Mouse (Mus musculus) urinary bladder, adult 18-20 months (tissue): ENCODE data around the gene Hira.
"Not testable (repeated sequence)": the region's sequence is repeated elsewhere in the genome, so short reads cannot be mapped to it uniquely, and the experiment has no call there.

Source experiments
- DNase-seq, 2 experiments: peaks; one replicate each; pipeline ENCODE4 v3.0.0; 2022; ENCODE audit warnings: low spot score in 2 of 2, mixed read lengths in 2 of 2

The Hira gene

GRCm38 (mm10) chr16:18876442-18877308 lies at the start of gene Hira, which contains the start of gene Mrpl40:
TSS of gene Hira (plus strand) at chr16:18877037.
TSS of gene Mrpl40 (minus strand) at chr16:18876862.
- peak; percentile 94 to 96 for DNase-seq

GRCm38 (mm10) chr16:18828630-18829029 lies 48.2 kb upstream of the Hira start:
- no peak for DNase-seq

GRCm38 (mm10) chr16:18829102-18829501 lies 47.7 kb upstream of the Hira start:
- no peak for DNase-seq

- no peak for DNase-seq
Measured at GRCm38 (mm10) chr16:18833486-18833885, 43.4 kb upstream of the Hira start.

- DNase-seq = no peak
Measured at GRCm38 (mm10) chr16:18836073-18836467, 40.8 kb upstream of the Hira start.

GRCm38 (mm10) chr16:18836468-18837208 lies 40.2 kb upstream of the Hira start, which contains the start of the genes 2510002D24Rik and Gm28539:
TSS of gene 2510002D24Rik (plus strand) at chr16:18836578.
TSS of gene Gm28539 (plus strand) at chr16:18836584.
- DNase-seq = peak; percentile 90 to 96

- no peak for DNase-seq
Measured at GRCm38 (mm10) chr16:18838346-18838745, 38.5 kb upstream of the Hira start.

GRCm38 (mm10) chr16:18846301-18846820 lies 30.5 kb upstream of the Hira start:
- no peak for DNase-seq

GRCm38 (mm10) chr16:18849521-18850190 lies 27.2 kb upstream of the Hira start:
- not testable (repeated sequence) for DNase-seq

GRCm38 (mm10) chr16:18858551-18858950 lies 18.3 kb upstream of the Hira start:
- DNase-seq = no peak

- no peak for DNase-seq
Measured at GRCm38 (mm10) chr16:18860186-18860585, 16.7 kb upstream of the Hira start.

GRCm38 (mm10) chr16:18870495-18870894 lies 6.3 kb upstream of the Hira start:
- DNase-seq = not testable (repeated sequence)

- DNase-seq = no peak
Measured at GRCm38 (mm10) chr16:18876091-18876441, 771 bp upstream of the Hira start.

GRCm38 (mm10) chr16:18877386-18878090 lies 701 bp downstream of the Hira start:
- DNase-seq = peak in 1 of 2 experiments; percentile 11

- DNase-seq = no peak
Measured at GRCm38 (mm10) chr16:18878091-18878720, 1.4 kb downstream of the Hira start.

- DNase-seq = no peak
Measured at GRCm38 (mm10) chr16:18884044-18884443, 7.2 kb downstream of the Hira start.

- DNase-seq = no peak
Measured at GRCm38 (mm10) chr16:18893840-18894372, 17.1 kb downstream of the Hira start.

GRCm38 (mm10) chr16:18895249-18895648 lies 18.4 kb downstream of the Hira start:
- DNase-seq = no peak

GRCm38 (mm10) chr16:18896429-18896828 lies 19.6 kb downstream of the Hira start:
- DNase-seq = no peak

- DNase-seq = no peak
Measured at GRCm38 (mm10) chr16:18905648-18906047, 28.8 kb downstream of the Hira start.
